Mouse (Mus musculus) 3T3-L1 (cell line): ENCODE measurements around the gene Mrpl34.

ENCODE experiments used
- DNase-seq: peaks from one replicate; pipeline ENCODE4 v3.0.0-alpha.2; 2015; ENCODE audit warnings: low read depth, low spot score

The Mrpl34 gene

GRCm38 (mm10) chr8:71468916-71469315, 4.2 kb downstream of the Mrpl34 start, which contains the start of gene Dda1:
Gene Dda1, plus strand, starts transcription at chr8:71469199.
- DNase-seq: peak; percentile 99

GRCm38 (mm10) chr8:71469411-71469810, 4.7 kb downstream of the Mrpl34 start:
- DNase-seq: peak; percentile 53

GRCm38 (mm10) chr8:71470146-71470912, 5.6 kb downstream of the Mrpl34 start:
- no peak for DNase-seq

- no peak for DNase-seq
Measured at GRCm38 (mm10) chr8:71470913-71471255, 6.1 kb downstream of the Mrpl34 start.

GRCm38 (mm10) chr8:71471861-71472260, 7.1 kb downstream of the Mrpl34 start:
- no peak for DNase-seq

- DNase-seq: no peak
Measured at GRCm38 (mm10) chr8:71472601-71473386, 8.0 kb downstream of the Mrpl34 start.

GRCm38 (mm10) chr8:71474344-71474743, 9.6 kb downstream of the Mrpl34 start:
- no peak for DNase-seq

GRCm38 (mm10) chr8:71474785-71475701, 10.3 kb downstream of the Mrpl34 start:
- DNase-seq: no peak

- no peak for DNase-seq
Measured at GRCm38 (mm10) chr8:71475702-71476075, 10.9 kb downstream of the Mrpl34 start.

GRCm38 (mm10) chr8:71476099-71476940, 11.6 kb downstream of the Mrpl34 start:
- peak; percentile 53 for DNase-seq

GRCm38 (mm10) chr8:71477196-71477845, 12.6 kb downstream of the Mrpl34 start:
- peak; percentile 64 for DNase-seq

GRCm38 (mm10) chr8:71478943-71479342, 14.2 kb downstream of the Mrpl34 start:
- no peak for DNase-seq

GRCm38 (mm10) chr8:71483932-71484331, 19.2 kb downstream of the Mrpl34 start:
- DNase-seq: peak; percentile 60

- DNase-seq: no peak
Measured at GRCm38 (mm10) chr8:71484736-71485135, 20.0 kb downstream of the Mrpl34 start.

GRCm38 (mm10) chr8:71485142-71486135, 20.7 kb downstream of the Mrpl34 start, which contains the start of gene Ano8:
Gene Ano8, minus strand, starts transcription at chr8:71485963.
- DNase-seq: peak; percentile 90

- no peak for DNase-seq
Measured at GRCm38 (mm10) chr8:71486136-71486529, 21.4 kb downstream of the Mrpl34 start.

GRCm38 (mm10) chr8:71487691-71488445, 23.1 kb downstream of the Mrpl34 start, which contains the start of gene Gtpbp3:
Gene Gtpbp3, plus strand, starts transcription at chr8:71488103.
- peak; percentile 86 for DNase-seq

- DNase-seq: peak; percentile 97
Measured at GRCm38 (mm10) chr8:71488454-71488853, 23.7 kb downstream of the Mrpl34 start.
